Mouse (Mus musculus) intestine, embryonic 15.5 days (tissue): ENCODE results near the gene Tmem243. TPM values are rescaled to one million over a fixed set of nuclear protein-coding genes. Genes with fewer than 3 reads are reported as not detected.

Experiments
- ATAC-seq: fragments of 200-750 bp; cut with Nextera tagmentation; 2 replicates; pipeline ENCODE4 v1.8.0; 2017; ENCODE audit warnings: moderate TSS enrichment, moderate library complexity
- H3K27ac ChIP-seq: fragments of 300-500 bp; sonication (generic); 2 replicates; pipeline ENCODE4 v1.5.1; 2015; ENCODE audit warnings: mild to moderate bottlenecking, inconsistent platforms
- H3K27me3 ChIP-seq: fragments of 300-500 bp; sonication (generic); replicated peaks from 2 replicates; pipeline ENCODE4 v1.6.1; 2015; ENCODE audit warnings: inconsistent platforms
- H3K36me3 ChIP-seq: fragments of 300-500 bp; sonication (generic); 2 replicates; pipeline ENCODE4 v1.6.1; 2015; ENCODE audit warnings: inconsistent platforms
- H3K4me1 ChIP-seq: fragments of 300-500 bp; sonication (generic); replicated peaks from 2 replicates; pipeline ENCODE4 v1.6.1; 2015; ENCODE audit warnings: inconsistent platforms
- H3K4me2 ChIP-seq: fragments of 300-500 bp; sonication (generic); replicated peaks from 2 replicates; pipeline ENCODE4 v1.6.1; 2015; ENCODE audit warnings: mild to moderate bottlenecking, inconsistent platforms
- H3K4me3 ChIP-seq: fragments of 300-500 bp; sonication (generic); replicated peaks from 2 replicates; pipeline ENCODE4 v1.5.1; 2015; ENCODE audit warnings: inconsistent platforms
- H3K9ac ChIP-seq: fragments of 300-500 bp; sonication (generic); 2 replicates; pipeline ENCODE4 v1.6.1; 2015; ENCODE audit warnings: inconsistent platforms
- H3K9me3 ChIP-seq: fragments of 300-500 bp; sonication (generic); 2 replicates; pipeline ENCODE4 v1.6.1; 2016; ENCODE audit warnings: inconsistent platforms
- WGBS: fragments of 180-500 bp; shearing (Covaris S2); methylation state at CpG from one replicate; pipeline ENCODE4 v1.1.7; 2015; 5-methylcytosine and 5-hydroxymethylcytosine counted together
- polyA plus RNA-seq: library from polyadenylated mRNA; unstranded; fragments of >200 nt; fragmentation: Nextera tagmentation; extraction: Ambion mirVana; gene quantifications from 2 replicates; pipeline ENCODE4 v1.2.1, GENCODE M21; 2015

Tmem243 gene
- polyA plus RNA-seq, 1 experiment from 2014 or later, result 26.6 TPM

DNA sequence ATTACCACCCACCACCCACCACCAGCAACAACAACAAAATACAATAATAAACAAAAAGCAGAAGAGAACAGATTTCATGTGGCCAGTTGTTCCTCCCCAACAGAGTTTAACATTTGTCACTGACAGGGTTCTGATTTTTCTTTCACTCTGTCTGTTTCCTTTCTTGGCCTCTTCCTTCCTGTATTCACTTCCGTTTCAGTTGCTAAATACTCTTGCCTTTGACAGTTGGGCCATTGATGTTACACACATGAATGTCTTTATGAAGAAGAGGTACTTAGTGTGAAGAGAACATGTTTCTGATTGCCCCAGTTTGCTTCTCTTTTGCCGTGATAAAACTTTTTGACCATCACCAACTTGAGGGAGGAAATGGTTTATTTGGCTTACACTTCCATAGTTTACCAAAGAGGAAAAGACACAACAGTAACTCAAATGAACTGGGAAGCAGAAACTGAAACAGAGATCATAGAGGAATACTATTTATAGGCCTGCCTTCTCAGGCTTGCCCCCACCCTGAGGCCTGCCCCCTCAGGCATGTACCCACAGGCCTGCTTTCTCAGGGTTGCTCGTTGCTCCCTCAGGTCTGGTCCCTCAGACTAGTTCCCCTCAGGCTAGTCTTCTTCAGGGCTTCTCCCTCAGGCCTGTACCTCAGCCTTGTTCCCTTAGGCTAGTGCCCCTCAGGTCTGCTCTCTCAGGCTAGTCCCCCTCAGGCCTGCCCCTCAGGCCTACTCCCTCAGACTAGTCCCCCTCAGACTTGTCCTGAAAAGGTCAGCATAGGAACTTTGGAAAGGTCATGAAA lies 13.3 kb upstream of the Tmem243 start:
- Histone ChIP-seq H3K27me3 (no peaks in the 10 kb centered on the region), H3K9ac (no peak overlapping the region), H3K4me2 (no peak overlapping the region), H3K4me1 (no peaks in the 10 kb centered on the region), H3K27ac (no peak overlapping the region), H3K36me3 (no peaks in the 10 kb centered on the region), H3K4me3 (no peak overlapping the region), H3K9me3 (no peaks in the 10 kb centered on the region)
- WGBS, result 57% methylated on average over 3 of the region's 3 CpGs
- 0 out of 2 replicates have a peak, but pooled peaks have one; percentile 34 for ATAC-seq

DNA sequence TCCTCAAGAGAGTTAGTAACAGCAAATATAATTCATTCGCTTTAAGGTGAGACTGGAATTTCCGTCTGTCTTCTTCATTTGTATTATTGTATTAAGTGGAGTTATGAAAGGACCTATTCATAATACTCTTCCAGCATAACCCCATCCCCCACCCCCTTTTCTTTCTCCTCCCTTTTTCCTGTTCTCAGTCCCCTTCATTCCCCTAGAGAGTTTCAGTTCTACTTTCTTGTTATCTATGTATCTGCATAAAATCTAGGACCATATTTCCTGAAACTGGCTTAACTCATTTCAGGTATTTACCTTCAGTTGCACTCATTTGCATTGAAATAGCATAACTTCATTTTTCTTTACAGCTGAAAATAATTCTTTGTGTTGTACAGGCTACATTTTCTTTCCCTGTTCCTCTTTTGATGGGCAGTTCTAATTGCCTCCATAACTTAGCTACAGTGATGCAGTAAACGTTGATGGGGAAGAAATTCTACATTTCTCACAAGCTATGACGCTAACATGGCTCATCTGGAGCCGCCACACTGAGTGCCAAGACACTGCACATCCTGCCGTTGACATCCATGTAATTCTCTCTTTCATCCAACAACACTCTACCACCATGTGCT lies 9.9 kb upstream of the Tmem243 start:
- H3K27me3 ChIP-seq, result no peaks in the 10 kb centered on the region
- H3K4me1 ChIP-seq, result no peaks in the 10 kb centered on the region
- H3K4me2 ChIP-seq, result no peak overlapping the region
- H3K36me3 ChIP-seq, result no peaks in the 10 kb centered on the region
- H3K27ac ChIP-seq, result no peak overlapping the region
- no peak overlapping the region for H3K4me3 ChIP-seq
- WGBS, result 76% methylated on average over 6 of the region's 6 CpGs
- H3K9me3 ChIP-seq, result no peaks in the 10 kb centered on the region
- no peak for ATAC-seq
- no peak overlapping the region for H3K9ac ChIP-seq

DNA sequence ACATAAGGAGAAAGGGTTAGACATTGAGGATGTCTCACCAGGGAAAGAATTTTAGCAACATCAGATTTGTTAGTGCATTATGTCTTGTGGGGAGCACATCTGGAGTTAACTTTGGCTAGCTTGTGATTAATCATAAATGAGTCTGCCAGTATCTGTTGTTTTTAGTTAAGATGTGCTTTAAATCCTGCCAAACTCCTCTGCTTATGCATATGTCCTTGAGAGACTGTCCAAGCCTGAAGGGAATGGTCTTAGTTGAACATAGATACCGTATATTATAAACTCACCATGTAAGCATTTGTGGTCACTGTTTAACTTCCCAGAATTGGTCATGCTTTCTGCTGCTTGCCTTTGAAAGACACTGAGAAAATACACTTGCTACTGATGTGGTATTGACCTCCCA lies 7.8 kb upstream of the Tmem243 start:
- Histone ChIP-seq H3K36me3 (no peaks in the 10 kb centered on the region), H3K4me2 (no peak overlapping the region), H3K9me3 (no peaks in the 10 kb centered on the region), H3K4me1 (no peaks in the 10 kb centered on the region), H3K9ac (no peak overlapping the region), H3K27ac (no peak overlapping the region), H3K4me3 (no peak overlapping the region), H3K27me3 (no peaks in the 10 kb centered on the region)
- WGBS, result 68% methylated on average over 1 of the region's 1 CpGs
- ATAC-seq, result no peak

DNA sequence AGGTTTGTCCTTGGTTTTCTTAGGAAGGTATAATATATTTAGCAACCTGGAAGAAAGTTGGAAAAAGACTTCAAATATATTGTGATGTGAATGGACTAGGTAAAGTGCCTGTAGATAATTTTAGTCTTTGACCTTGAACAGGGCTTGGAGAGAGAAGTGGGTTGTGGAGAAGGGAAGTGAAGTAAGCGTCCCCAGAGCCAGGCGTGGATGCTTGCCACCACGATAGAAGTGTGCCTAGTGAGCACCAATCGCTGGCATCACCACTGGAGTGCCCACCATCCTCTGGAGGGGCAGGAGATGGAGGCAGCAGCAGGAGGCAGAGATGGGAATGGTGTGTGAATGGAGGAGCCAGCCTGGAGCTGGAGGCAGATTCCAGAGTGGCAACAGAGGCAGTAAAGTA lies 7.0 kb upstream of the Tmem243 start:
- Histone ChIP-seq H3K27me3 (no peaks in the 10 kb centered on the region), H3K4me1 (no peaks in the 10 kb centered on the region), H3K4me2 (no peak overlapping the region), H3K9me3 (no peaks in the 10 kb centered on the region), H3K4me3 (no peak overlapping the region), H3K27ac (no peak overlapping the region), H3K9ac (no peak overlapping the region), H3K36me3 (no peaks in the 10 kb centered on the region)
- WGBS, result 74% methylated on average over 4 of the region's 4 CpGs
- no peak for ATAC-seq

DNA sequence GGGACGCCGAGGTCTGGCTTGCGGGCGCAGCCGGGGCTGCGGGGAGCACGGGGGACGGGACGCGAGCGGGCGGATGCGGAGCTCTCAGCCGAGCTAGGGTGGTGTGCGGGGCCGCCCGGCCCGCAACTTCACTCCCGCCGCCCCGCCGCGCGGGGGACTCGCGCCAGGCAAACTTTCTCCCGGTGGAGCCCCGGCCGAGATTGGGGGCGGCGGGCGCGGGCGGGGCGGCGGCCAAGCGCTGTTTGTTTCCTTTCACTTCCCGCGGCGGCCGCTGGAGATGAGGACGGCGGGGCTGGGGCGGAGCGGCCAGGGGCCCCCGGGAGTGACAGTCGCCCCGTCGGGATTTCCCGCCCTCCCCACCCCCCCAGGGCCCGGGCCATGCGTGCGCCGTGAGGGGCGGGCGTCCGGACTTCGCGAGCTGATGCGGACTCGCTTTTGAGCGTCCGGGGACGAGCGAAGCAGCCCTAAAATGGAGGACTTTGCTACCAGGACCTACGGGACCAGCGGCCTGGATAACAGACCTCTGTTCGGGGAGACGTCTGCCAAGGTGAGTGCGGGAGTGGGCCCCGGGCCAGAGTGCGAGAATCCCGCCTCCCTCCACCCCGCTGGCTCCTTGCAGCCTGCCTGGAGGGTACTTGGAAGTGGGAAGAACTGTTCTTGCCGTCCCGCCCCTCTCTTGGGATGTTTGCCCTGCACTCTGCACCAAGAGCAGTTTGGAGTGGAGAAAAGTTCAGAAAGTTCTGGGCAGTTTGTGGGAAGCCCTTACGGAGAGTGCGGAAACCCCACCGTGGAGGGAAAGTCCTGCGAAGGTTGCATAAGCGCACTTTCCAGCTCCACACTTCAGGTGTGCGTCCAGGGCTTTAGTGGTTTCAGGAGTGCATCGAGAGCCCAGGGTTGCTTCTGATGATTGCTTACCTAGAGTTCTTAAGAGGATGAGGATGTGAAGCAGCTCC lies 657 bp downstream of the Tmem243 start:
- Histone ChIP-seq H3K4me1 (0 out of 2 replicates have a peak, but pooled peaks cover 4% of the 10 kb centered on the region), H3K36me3 (no peaks in the 10 kb centered on the region), H3K27me3 (no peaks in the 10 kb centered on the region), H3K9ac (peak overlapping the region; percentile 65), H3K9me3 (no peaks in the 10 kb centered on the region), H3K4me3 (peak overlapping the region; percentile 84), H3K27ac (peak overlapping the region; percentile 30; the same call in 1 of the 2 replicates), H3K4me2 (peak overlapping the region; percentile 78)
- peak; percentile 88 for ATAC-seq
- under 1% methylated on average over 75 of the region's 83 CpGs for WGBS

DNA sequence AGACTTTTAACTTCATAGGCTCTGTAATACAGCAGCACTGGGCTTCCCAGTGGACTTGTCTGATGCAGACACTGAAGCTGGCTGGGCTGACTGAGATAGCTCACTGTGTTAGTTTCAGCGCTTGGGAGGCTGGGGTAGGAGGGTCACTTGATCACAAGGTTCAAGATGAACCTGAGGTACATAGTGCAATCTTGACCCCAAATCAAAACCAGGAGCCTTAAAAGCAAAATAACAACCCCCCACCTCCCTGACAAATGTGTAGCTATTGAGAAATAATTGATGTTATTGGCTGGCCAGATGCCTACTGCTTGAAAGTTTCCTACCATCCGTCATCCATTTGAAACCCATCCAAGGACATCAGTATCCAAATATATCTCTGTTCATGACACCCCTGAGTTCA lies 2.2 kb downstream of the Tmem243 start:
- no peak overlapping the region for H3K4me3 ChIP-seq
- no peak for ATAC-seq
- H3K36me3 ChIP-seq, result no peaks in the 10 kb centered on the region
- H3K27ac ChIP-seq, result no peak overlapping the region
- H3K9ac ChIP-seq, result no peak overlapping the region
- no peaks in the 10 kb centered on the region for H3K9me3 ChIP-seq
- H3K27me3 ChIP-seq, result no peaks in the 10 kb centered on the region
- WGBS, result 96% methylated on average over 2 of the region's 2 CpGs
- no peak overlapping the region for H3K4me2 ChIP-seq
- H3K4me1 ChIP-seq, result 0 out of 2 replicates have a peak, but pooled peaks cover 4% of the 10 kb centered on the region

DNA sequence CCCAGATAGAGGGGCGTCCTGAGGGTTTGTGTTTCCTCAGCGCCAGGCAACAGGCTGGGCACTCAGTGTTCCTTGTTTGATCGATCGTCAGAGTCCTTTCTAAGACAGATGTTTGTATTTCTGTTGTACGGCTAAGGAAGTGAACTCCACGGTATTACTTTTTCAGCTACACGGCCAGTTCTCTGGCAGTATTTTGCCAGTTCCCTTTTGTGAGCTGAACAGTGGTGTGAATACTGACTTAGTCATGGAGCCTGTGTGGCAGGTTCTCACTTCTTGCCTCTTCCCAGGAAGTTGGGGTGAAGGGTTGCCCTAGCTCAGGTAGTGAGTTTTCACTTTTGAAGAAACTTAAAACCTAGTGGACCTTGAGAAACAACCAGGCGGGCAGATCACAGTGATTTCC lies 3.5 kb downstream of the Tmem243 start:
- 71% methylated on average over 8 of the region's 8 CpGs for WGBS
- no peak overlapping the region for H3K9ac ChIP-seq
- 0 out of 2 replicates have a peak, but pooled peaks cover 4% of the 10 kb centered on the region for H3K4me1 ChIP-seq
- no peak for ATAC-seq
- no peak overlapping the region for H3K4me2 ChIP-seq
- no peaks in the 10 kb centered on the region for H3K9me3 ChIP-seq
- no peak overlapping the region for H3K4me3 ChIP-seq
- H3K27ac ChIP-seq, result no peak overlapping the region
- no peaks in the 10 kb centered on the region for H3K27me3 ChIP-seq
- no peaks in the 10 kb centered on the region for H3K36me3 ChIP-seq

DNA sequence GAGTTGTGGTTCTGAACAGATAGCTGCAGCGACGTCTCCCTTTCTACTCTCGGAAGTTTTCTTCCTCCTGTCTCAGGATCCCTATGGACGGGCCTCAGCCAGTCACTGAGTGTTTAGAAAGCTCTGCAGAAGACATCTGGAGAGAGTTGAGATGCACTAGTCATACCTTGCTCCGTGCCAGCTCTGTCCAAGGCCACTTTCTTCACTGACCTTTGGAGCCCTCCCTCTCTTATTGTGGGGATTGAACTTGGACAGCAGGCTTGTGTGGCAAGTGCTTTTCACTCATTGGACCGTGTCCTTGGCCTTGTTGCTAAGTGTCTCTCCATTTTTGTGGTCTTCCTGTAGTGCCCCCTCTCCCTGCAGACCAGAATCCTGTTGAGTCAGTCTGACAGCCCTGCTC lies 6.3 kb downstream of the Tmem243 start:
- H3K9ac ChIP-seq, result no peak overlapping the region
- H3K36me3 ChIP-seq, result no peaks in the 10 kb centered on the region
- no peaks in the 10 kb centered on the region for H3K4me1 ChIP-seq
- ATAC-seq, result no peak
- H3K4me3 ChIP-seq, result no peak overlapping the region
- H3K9me3 ChIP-seq, result no peaks in the 10 kb centered on the region
- no peaks in the 10 kb centered on the region for H3K27me3 ChIP-seq
- 79% methylated on average over 6 of the region's 6 CpGs for WGBS
- H3K27ac ChIP-seq, result no peak overlapping the region
- H3K4me2 ChIP-seq, result no peak overlapping the region

DNA sequence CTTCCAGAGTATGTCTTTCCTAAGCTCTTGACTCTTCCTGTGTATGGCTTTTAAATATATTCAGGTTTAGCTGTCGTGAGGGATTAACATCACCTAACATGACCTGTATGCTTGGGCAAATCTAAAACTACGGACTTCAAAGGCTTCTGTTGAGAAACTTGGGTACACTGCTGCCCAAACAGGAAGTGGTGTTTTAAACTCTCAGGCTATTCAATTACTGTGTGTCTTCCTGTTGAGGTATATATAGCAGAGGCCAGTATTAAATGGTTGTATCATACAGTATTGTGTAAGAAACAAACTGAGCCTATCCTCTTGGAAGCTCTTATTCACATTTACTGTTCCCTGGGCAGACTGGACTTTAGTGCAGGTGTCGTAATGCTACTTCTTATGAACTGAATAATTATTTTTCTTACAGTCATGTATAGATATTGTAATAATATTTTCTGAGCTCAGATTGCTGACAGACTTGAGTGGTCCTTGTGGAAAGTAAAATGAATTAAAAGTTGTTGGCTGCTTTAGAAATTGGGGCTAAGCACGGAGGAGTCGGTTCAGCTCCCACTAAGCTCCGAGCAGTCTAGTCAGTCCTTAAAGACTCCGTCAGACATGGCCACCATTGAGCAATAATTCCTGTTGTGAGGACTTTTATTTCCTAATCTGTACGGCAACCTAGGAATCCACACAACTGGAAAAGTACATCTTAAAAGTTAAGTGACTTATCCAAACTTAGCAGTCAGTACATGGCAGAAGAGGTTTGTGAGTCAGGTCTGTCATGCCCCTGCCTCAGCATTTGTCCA lies 7.0 kb downstream of the Tmem243 start:
- 76% methylated on average over 8 of the region's 8 CpGs for WGBS

DNA sequence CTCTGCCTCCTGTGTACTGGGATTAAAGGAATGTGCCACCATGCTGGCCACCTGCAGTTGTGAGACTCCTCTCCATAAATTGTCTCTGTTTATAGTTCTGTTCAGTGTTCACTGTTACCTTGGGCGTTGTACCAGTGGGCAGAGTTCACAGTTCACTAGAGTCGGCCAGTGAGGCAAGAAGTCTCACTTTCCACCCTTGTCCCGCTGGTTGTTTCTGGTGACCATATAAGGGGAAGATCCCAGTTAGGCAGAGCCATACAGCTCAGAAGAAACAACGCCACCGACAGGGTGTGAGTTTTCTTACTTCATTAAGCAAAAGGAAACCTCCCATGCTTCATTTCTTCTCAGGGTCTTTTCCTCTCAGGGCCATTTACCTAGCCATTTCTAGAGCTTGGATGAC lies 8.0 kb downstream of the Tmem243 start:
- Histone ChIP-seq H3K9me3 (no peaks in the 10 kb centered on the region), H3K27ac (no peak overlapping the region), H3K27me3 (no peaks in the 10 kb centered on the region), H3K4me3 (no peak overlapping the region), H3K9ac (no peak overlapping the region), H3K4me2 (no peak overlapping the region), H3K4me1 (no peaks in the 10 kb centered on the region), H3K36me3 (no peaks in the 10 kb centered on the region)
- peak; percentile 80 for ATAC-seq
- WGBS, result 59% methylated on average over 5 of the region's 5 CpGs

More for the DNA sequence above, 7.0 kb downstream of the Tmem243 start:
- ATAC-seq, result no peak
- H3K36me3 ChIP-seq, result no peaks in the 10 kb centered on the region
- H3K9me3 ChIP-seq, result no peaks in the 10 kb centered on the region
- H3K4me1 ChIP-seq, result no peaks in the 10 kb centered on the region
- H3K4me2 ChIP-seq, result no peak overlapping the region
- H3K4me3 ChIP-seq, result no peak overlapping the region
- H3K27ac ChIP-seq, result no peak overlapping the region
- H3K27me3 ChIP-seq, result no peaks in the 10 kb centered on the region
- H3K9ac ChIP-seq, result no peak overlapping the region

DNA sequence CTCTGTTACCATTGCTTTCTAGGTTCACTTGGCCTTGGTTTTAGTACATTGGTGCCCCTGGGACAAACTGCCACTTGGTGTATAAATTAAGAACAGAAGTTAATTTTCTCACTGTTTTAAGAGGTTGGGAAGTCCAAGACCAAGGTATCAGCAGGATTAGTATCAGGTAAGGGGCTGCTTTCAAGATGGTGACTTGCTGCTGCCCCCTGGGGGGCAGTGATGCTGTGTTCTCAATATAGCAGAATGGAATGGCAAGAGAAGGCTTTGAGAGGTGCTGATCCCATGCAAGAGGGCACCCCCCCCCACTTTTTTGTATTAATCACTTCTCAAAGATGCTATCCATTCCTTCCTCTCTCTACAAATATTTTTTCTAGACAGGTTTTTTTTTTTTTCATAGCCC lies 9.1 kb downstream of the Tmem243 start:
- Histone ChIP-seq H3K9ac (no peak overlapping the region), H3K27me3 (no peaks in the 10 kb centered on the region), H3K36me3 (no peaks in the 10 kb centered on the region), H3K4me2 (no peak overlapping the region), H3K27ac (no peak overlapping the region), H3K9me3 (no peaks in the 10 kb centered on the region), H3K4me1 (no peaks in the 10 kb centered on the region), H3K4me3 (no peak overlapping the region)
- ATAC-seq, result no peak
